Mouse (Mus musculus): ENCODE results near the gene Rpl38.

DNA sequence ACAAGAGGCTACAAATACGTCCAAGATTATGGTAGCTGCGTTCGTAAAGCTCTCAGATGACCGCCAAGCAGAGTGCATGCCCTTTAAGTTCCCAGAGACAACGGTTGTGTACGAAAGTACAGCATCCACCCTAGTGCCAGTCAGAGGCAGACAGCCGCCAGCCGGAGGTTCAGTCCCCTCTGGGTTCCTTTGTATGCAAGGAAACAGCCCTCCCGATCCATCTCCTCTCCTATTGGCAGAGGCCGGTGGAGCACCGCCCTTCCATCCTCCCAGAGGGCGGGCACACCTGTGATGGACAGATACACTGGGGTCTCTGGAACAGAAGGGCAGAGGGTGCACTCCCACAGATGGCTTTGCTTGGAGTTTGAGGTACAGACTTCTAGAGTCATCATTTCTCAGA, 26.1 kb upstream of the Rpl38 start:
- TF ChIP-seq CTCF (IDR thresholded peaks at IDR 0.05; ENCODE audit: borderline replicate concordance, control insufficient read depth, extremely low read depth, insufficient read depth, low read length, poor library complexity) (no peak), POLR2A (IDR thresholded peaks at IDR 0.05; ENCODE audit: control insufficient read depth, extremely low read depth, insufficient read depth, low read length, poor library complexity) (no peak)

Measured in thymus, adult 2 months (tissue).